Mouse (Mus musculus): Measurements from ENCODE around the gene Clec4b1. TPM values are rescaled to one million over a fixed set of nuclear protein-coding genes. Genes with fewer than 3 reads are reported as not detected.

The Clec4b1 gene
- polyA plus RNA-seq (2012; rRNA removed; ENCODE audit: low replicate concordance) = 6.3 and 6.9 TPM in 2 replicates

DNA sequence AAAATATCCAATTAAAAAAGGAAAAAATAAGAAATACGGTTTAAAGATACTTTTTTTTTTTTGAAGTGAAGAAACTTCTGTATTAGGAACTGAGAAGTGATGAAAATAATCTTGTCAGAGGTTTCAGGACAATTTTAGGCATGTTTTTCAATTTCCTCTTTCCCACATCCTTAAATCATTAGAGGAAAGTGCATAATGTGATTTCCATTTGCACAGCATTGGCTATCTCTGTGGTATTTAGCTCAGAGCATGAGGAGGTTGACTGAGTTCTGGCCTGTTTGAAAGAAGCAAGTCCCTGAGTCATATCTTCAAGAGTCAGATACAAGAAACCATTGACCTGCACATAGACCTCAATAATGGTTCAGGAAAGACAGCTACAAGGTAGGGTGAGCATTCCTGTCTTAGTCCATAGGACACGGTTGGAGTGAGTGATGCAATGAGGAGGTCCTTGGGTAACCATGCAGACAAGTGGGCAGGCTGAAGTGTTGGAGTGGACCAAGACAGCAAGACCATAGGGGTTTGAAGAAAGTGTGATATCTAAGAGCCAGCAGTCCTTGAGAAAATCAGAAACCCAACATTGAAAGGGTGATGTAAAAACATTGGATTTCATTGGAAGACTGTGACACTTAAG, at the start of gene Clec4b1:
Gene Clec4b1 (plus strand): TSS at position 221 of the 631 bp plus-strand sequence.

DNA sequence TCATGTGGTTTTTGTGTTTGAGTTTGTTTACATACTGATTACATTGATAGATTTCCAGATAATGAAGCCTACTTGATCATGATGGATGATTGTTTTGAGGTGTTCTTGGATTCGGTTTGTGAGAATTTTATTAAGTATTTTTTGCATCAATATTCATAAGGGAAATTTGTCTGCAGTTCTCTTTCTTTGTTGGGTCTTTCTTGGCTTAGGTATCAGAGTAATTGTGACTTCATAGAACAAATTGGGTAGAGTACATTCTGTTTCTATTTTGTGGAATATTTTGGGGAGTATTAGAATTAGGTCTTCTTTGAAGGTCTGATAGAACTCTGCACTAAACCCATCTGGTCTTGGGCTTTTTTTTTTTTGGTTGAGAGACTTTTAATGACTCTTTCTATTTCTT, 56.4 kb downstream of the Clec4b1 start, which contains the start of gene Clec4a2:
Gene Clec4a2 (plus strand): TSS at position 301 of the 400 bp plus-strand sequence.

Other genes starting within 250 kb of the Clec4b1 start
- 2.0 and 10.3 TPM in 2 replicates for gene Slc2a3, start 248.3 kb upstream of the Clec4b1 start, polyA plus RNA-seq (2012; rRNA removed; ENCODE audit: low replicate concordance)
- 10.9 and 17.5 TPM in 2 replicates for gene Foxj2, start 230.0 kb upstream of the Clec4b1 start, polyA plus RNA-seq (2012; rRNA removed; ENCODE audit: low replicate concordance)
- gene C3ar1, start 193.8 kb upstream of the Clec4b1 start, polyA plus RNA-seq (2012; rRNA removed; ENCODE audit: low replicate concordance) = 11.0 and 17.3 TPM in 2 replicates
- 19.9 and 23.6 TPM in 2 replicates for gene Necap1, start 175.5 kb upstream of the Clec4b1 start, polyA plus RNA-seq (2012; rRNA removed; ENCODE audit: low replicate concordance)
- gene Clec4a1, start 128.1 kb upstream of the Clec4b1 start, polyA plus RNA-seq (2012; rRNA removed; ENCODE audit: low replicate concordance) = 8.4 and 10.1 TPM in 2 replicates
- gene Clec4a3, start 97.4 kb upstream of the Clec4b1 start, polyA plus RNA-seq (2012; rRNA removed; ENCODE audit: low replicate concordance) = 4.3 and 4.5 TPM in 2 replicates
- gene Clec4a4, start 59.6 kb upstream of the Clec4b1 start, polyA plus RNA-seq (2012; rRNA removed; ENCODE audit: low replicate concordance) = not detected in 2 replicates
- 5.0 and 12.0 TPM in 2 replicates for gene Clec4a2, start 56.5 kb downstream of the Clec4b1 start, polyA plus RNA-seq (2012; rRNA removed; ENCODE audit: low replicate concordance)
- 0.16 TPM in 1 of 2 replicates, not detected in the other for gene Clec4b2, start 122.9 kb downstream of the Clec4b1 start, polyA plus RNA-seq (2012; rRNA removed; ENCODE audit: low replicate concordance)
- gene Clec4n, start 179.9 kb downstream of the Clec4b1 start, polyA plus RNA-seq (2012; rRNA removed; ENCODE audit: low replicate concordance) = 0.85 and 1.9 TPM in 2 replicates
- 0.23 and 0.32 TPM in 2 replicates for gene Clec4d, start 212.1 kb downstream of the Clec4b1 start, polyA plus RNA-seq (2012; rRNA removed; ENCODE audit: low replicate concordance)
- 0.16 and 0.18 TPM in 2 replicates for gene Clec4e, start 239.9 kb downstream of the Clec4b1 start, polyA plus RNA-seq (2012; rRNA removed; ENCODE audit: low replicate concordance)

All from subcutaneous adipose tissue, adult 2 months (tissue).